Mouse (Mus musculus) lung, embryonic 14.5 days (tissue): Measurements from ENCODE around the gene Bcl11a. TPM values are rescaled to one million over a fixed set of nuclear protein-coding genes. Genes with fewer than 3 reads are reported as not detected.

Experiments
- ATAC-seq: fragments of 200-750 bp; cut with Nextera tagmentation; 2 replicates; pipeline ENCODE4 v1.8.0; 2017; ENCODE audit warnings: mild to moderate bottlenecking, moderate TSS enrichment, moderate library complexity; ENCODE audit not compliant: insufficient read depth
- DNase-seq: peaks from one replicate; pipeline ENCODE4 v3.0.0-alpha.2; 2015
- H3K27ac ChIP-seq: fragments of 300-500 bp; sonication (generic); 2 replicates; pipeline ENCODE4 v1.5.1; 2014; ENCODE audit warnings: low read depth, mild to moderate bottlenecking, moderate library complexity
- H3K27me3 ChIP-seq: fragments of 300-500 bp; sonication (generic); 2 replicates; pipeline ENCODE4 v1.6.1; 2014; ENCODE audit warnings: low read length, control low read depth; ENCODE audit not compliant: insufficient read depth
- H3K36me3 ChIP-seq: fragments of 300-500 bp; sonication (generic); 2 replicates; pipeline ENCODE4 v1.6.1; 2014; ENCODE audit warnings: control low read depth; ENCODE audit not compliant: insufficient read depth
- H3K4me1 ChIP-seq: fragments of 300-500 bp; sonication (generic); 2 replicates; pipeline ENCODE4 v1.6.1; 2014; ENCODE audit warnings: antibody characterized with exemption, control low read depth; ENCODE audit not compliant: insufficient read depth
- H3K4me2 ChIP-seq: fragments of 300-500 bp; sonication (generic); 2 replicates; pipeline ENCODE4 v1.6.1; 2014; ENCODE audit warnings: mild to moderate bottlenecking
- H3K4me3 ChIP-seq: fragments of 300-500 bp; sonication (generic); 2 replicates; pipeline ENCODE4 v1.5.1; 2014; ENCODE audit warnings: low read depth, low read length
- H3K9ac ChIP-seq: fragments of 300-500 bp; sonication (generic); 2 replicates; pipeline ENCODE4 v1.6.1; 2014
- H3K9me3 ChIP-seq: fragments of 300-500 bp; sonication (generic); 2 replicates; pipeline ENCODE4 v1.6.1; 2016; ENCODE audit warnings: low read depth, low read length, control low read depth
- CTCF ChIP-seq: IDR thresholded peaks from 2 replicates; pipeline ENCODE4 v1.5.1; 2016; ENCODE audit warnings: antibody characterized with exemption, low read depth
- whole genome bisulfite sequencing: fragments of 180-500 bp; shearing (Covaris S2); extraction: QIAGEN DNeasy Blood & Tissue Kit; methylation state at CpG from one replicate; pipeline ENCODE4 v1.1.7; 2014; 5-methylcytosine and 5-hydroxymethylcytosine counted together
- polyA plus RNA-seq: library from polyadenylated mRNA; unstranded; fragments of >200 nt; fragmentation: Nextera tagmentation; extraction: Ambion mirVana; gene quantifications from 2 replicates; pipeline ENCODE4 v1.2.1, GENCODE M21; 2014

Bcl11a gene
- polyA plus RNA-seq: 18.6 and 21.1 TPM in 2 replicates

GRCm38 (mm10) chr11:24077795-24078705 lies at the start of gene Bcl11a:
Bcl11a (plus strand) TSS chr11:24078056.
- Histone ChIP-seq H3K36me3 (no peaks in the 10 kb centered on the region), H3K27ac (peak within 1 kb of the TSS; percentile 94), H3K9me3 (no peaks in the 10 kb centered on the region), H3K4me2 (peak within 1 kb of the TSS; percentile 100), H3K4me1 (0 out of 2 replicates have a peak, but pooled peaks cover 9% of the 10 kb centered on the region), H3K4me3 (peak within 1 kb of the TSS; percentile 64), H3K9ac (peak within 1 kb of the TSS; percentile 82), H3K27me3 (peaks cover 23% of the 10 kb centered on the region)
- DNase-seq: peak; percentile 90
- no peak for TF ChIP-seq CTCF
- under 1% methylated on average over 41 of the region's 51 CpGs for WGBS
- ATAC-seq: peak; percentile 74

GRCm38 (mm10) chr11:24044025-24044424 lies 33.8 kb upstream of the Bcl11a start:
- 51% methylated on average over 6 of the region's 6 CpGs for WGBS

DNA sequence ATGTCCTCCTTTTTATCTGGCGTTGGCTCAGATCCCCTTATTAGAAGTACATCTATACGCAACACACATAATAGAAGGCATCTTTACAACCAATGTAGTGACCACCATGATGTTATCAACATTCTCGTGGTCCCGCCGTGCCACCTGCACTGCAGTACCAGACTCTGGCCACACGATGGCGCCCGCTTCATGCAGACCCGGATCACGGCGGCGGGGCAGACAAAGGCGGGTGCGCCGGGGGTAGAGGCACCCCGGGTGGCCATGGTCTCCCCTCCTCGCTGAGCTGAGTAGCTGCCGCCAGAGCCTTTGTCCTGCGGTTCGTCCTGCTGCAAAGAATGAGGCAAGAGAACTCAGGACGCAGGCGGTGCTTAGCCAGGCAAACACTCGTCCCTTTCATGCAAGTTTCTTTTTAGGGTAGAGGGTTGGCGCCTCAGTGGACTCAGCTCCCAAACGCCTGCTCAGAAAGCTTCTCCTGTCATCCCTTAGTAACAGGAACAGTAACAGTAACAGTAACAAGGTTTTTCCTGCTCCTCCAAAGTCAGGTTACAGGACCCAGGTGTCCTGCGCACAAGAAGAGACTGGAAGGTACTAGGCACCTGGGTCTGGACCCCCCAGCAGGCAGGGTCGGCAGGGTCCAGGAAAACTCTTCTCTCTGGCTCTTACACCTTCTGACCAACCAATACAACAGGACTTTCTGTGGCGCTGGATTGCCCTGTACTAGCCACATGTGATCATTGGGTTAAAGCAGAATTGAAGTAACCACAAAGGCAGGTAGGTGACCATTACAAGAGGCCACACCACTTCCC lies 28.4 kb upstream of the Bcl11a start:
- ATAC-seq (peak; percentile 90), DNase-seq (peak; percentile 90)
- 4% methylated on average over 28 of the region's 28 CpGs for WGBS
- no peak overlapping the region for H3K27ac ChIP-seq
- peak overlapping the region; percentile 39 for H3K4me3 ChIP-seq
- no peaks in the 10 kb centered on the region for H3K36me3 ChIP-seq
- H3K9ac ChIP-seq: peak overlapping the region; percentile 54
- no peaks in the 10 kb centered on the region for H3K27me3 ChIP-seq
- no peaks in the 10 kb centered on the region for H3K4me1 ChIP-seq
- TF ChIP-seq CTCF: peak; percentile 100
- H3K4me2 ChIP-seq: peak overlapping the region; percentile 61
- H3K9me3 ChIP-seq: no peaks in the 10 kb centered on the region

More at GRCm38 (mm10) chr11:24044025-24044424, 33.8 kb upstream of the Bcl11a start:
- Histone ChIP-seq H3K4me1 (no peaks in the 10 kb centered on the region), H3K27me3 (no peaks in the 10 kb centered on the region), H3K4me2 (no peak overlapping the region), H3K9ac (no peak overlapping the region), H3K9me3 (no peaks in the 10 kb centered on the region), H3K36me3 (no peaks in the 10 kb centered on the region), H3K4me3 (no peak overlapping the region), H3K27ac (no peak overlapping the region)
- DNase-seq (no peak), ATAC-seq (no peak)
- no peak for TF ChIP-seq CTCF

- no peaks in the 10 kb centered on the region for H3K27me3 ChIP-seq
- no peaks in the 10 kb centered on the region for H3K9me3 ChIP-seq
- ATAC-seq (no peak), DNase-seq (no peak)
- H3K4me3 ChIP-seq: 0 out of 2 replicates have a peak overlapping the region, but pooled peaks have one; percentile 39
- 76% methylated on average over 11 of the region's 11 CpGs for WGBS
- TF ChIP-seq CTCF: no peak
- no peak overlapping the region for H3K27ac ChIP-seq
- no peaks in the 10 kb centered on the region for H3K36me3 ChIP-seq
- H3K4me1 ChIP-seq: no peaks in the 10 kb centered on the region
- 0 out of 2 replicates have a peak overlapping the region, but pooled peaks have one; percentile 61 for H3K4me2 ChIP-seq
- no peak overlapping the region for H3K9ac ChIP-seq
Measured at GRCm38 (mm10) chr11:24050032-24050757, 27.7 kb upstream of the Bcl11a start.

- TF ChIP-seq CTCF: peak; percentile 44; the same call in 1 of the 2 replicates
- H3K4me2 ChIP-seq: no peak overlapping the region
- no peak for ATAC-seq
- 67% methylated on average over 6 of the region's 6 CpGs for WGBS
- H3K4me3 ChIP-seq: no peak overlapping the region
- H3K9me3 ChIP-seq: no peaks in the 10 kb centered on the region
- no peaks in the 10 kb centered on the region for H3K4me1 ChIP-seq
- H3K9ac ChIP-seq: no peak overlapping the region
- peak; percentile 57 for DNase-seq
- no peak overlapping the region for H3K27ac ChIP-seq
- H3K36me3 ChIP-seq: no peaks in the 10 kb centered on the region
- no peaks in the 10 kb centered on the region for H3K27me3 ChIP-seq
Measured at GRCm38 (mm10) chr11:24052882-24053281, 25.0 kb upstream of the Bcl11a start.

DNA sequence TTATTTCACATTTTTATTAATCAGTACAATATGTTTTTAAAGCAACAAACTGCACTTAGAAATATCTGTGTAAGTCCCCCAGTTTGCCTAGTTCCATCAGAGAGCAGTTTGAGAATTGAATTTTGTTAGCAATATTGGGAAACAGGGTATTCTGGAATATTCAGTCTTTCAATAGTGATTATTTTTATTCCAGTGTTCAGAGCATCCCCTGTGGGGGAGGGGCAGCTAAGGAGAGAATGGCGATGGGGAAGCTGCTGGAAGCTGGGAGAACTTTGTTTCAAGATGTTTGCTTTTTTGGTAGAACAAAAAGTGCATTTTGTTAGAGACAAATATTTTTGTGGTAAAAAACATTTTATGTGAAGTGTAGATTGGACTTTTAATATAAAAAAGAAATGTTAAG lies 18.7 kb upstream of the Bcl11a start:
- no peaks in the 10 kb centered on the region for H3K36me3 ChIP-seq
- H3K4me2 ChIP-seq: no peak overlapping the region
- no peak overlapping the region for H3K9ac ChIP-seq
- WGBS: 5% methylated on average over 1 of the region's 1 CpGs
- H3K27ac ChIP-seq: no peak overlapping the region
- no peak for TF ChIP-seq CTCF
- no peaks in the 10 kb centered on the region for H3K9me3 ChIP-seq
- DNase-seq (no peak), ATAC-seq (no peak)
- peaks cover 29% of the 10 kb centered on the region for H3K27me3 ChIP-seq
- no peaks in the 10 kb centered on the region for H3K4me1 ChIP-seq
- no peak overlapping the region for H3K4me3 ChIP-seq
